Comparison of ENCODE assay signal across 8 mouse cellular contexts in genomic region chr8:127440834-127441485, GRCm38 (mm10).
A peak's percentile ranks its signal among the peaks of the same experiment; 100 is the strongest.
DNase-seq lines count a peak whose midpoint lies in the region; ATAC-seq lines count a peak whose summit lies in the region.

No protein-coding gene starts in this region.

- no peaks in the 10 kb centered on the region for H3K9me3 ChIP-seq in heart, embryonic 16.5 days (replicated peaks; ENCODE audit: control insufficient read depth, low read length)
- no peaks in the 10 kb centered on the region for H3K9me3 ChIP-seq in midbrain, embryonic 10.5 days (replicated peaks)

- H3K9ac ChIP-seq in heart, embryonic 16.5 days (ENCODE audit: low read length), result peak overlapping the region; percentile 71

- peaks cover 1% of the 10 kb centered on the region; the same call in 1 of the 2 replicates for H3K36me3 ChIP-seq in heart, embryonic 16.5 days (ENCODE audit: control insufficient read depth, insufficient read depth)
- no peaks in the 10 kb centered on the region for H3K36me3 ChIP-seq in midbrain, embryonic 10.5 days

- peak overlapping the region; percentile 47 for H3K4me3 ChIP-seq in heart, embryonic 16.5 days (ENCODE audit: low read length)
- no peak overlapping the region for H3K4me3 ChIP-seq in midbrain, embryonic 10.5 days

- H3K4me2 ChIP-seq in heart, embryonic 16.5 days (ENCODE audit: low read depth, low read length), result peak overlapping the region; percentile 58

- 46% methylated on average over 6 of the region's 6 CpGs for WGBS in heart, embryonic 16.5 days
- WGBS in midbrain, embryonic 10.5 days, result 87% methylated on average over 6 of the region's 6 CpGs

- peak; percentile 81 for ATAC-seq in CD4-positive, CD25-positive, alpha-beta regulatory T cell, adult 4 months
- ATAC-seq in heart, embryonic 16.5 days (replicated peaks; ENCODE audit: extremely low read depth, insufficient read depth, low FRiP score), result peak; percentile 76
- ATAC-seq in megakaryocyte progenitor cell, adult 5-6 weeks (replicated peaks; ENCODE audit: poor library complexity), result peak; percentile 81

- peaks cover 30% of the 10 kb centered on the region for H3K4me1 ChIP-seq in heart, embryonic 16.5 days (ENCODE audit: control insufficient read depth, insufficient read depth, low read length)
- peaks cover 17% of the 10 kb centered on the region for H3K4me1 ChIP-seq in midbrain, embryonic 10.5 days

- H3K27ac ChIP-seq in heart, embryonic 16.5 days (ENCODE audit: low read length), result peak overlapping the region; percentile 89
- no peak overlapping the region for H3K27ac ChIP-seq in midbrain, embryonic 10.5 days (replicated peaks)

- peak; percentile 65 for DNase-seq in adrenal gland, postnatal 14 days
- peak; percentile 92 for DNase-seq in kidney, postnatal 14 days
- DNase-seq in frontal cortex, postnatal 25 days (ENCODE audit: low spot score in 2 of 2), result no peak
- DNase-seq in midbrain, embryonic 10.5 days (ENCODE audit: low spot score), result no peak
- no peak for DNase-seq in thymus, postnatal 4 days

- no peaks in the 10 kb centered on the region for H3K27me3 ChIP-seq in heart, embryonic 16.5 days (ENCODE audit: control insufficient read depth, insufficient read depth, low read length)
- no peaks in the 10 kb centered on the region for H3K27me3 ChIP-seq in midbrain, embryonic 10.5 days (ENCODE audit: low read depth, poor library complexity, severe bottlenecking)

Comparison
In these comparisons a context has a peak if more than half of its experiments do, and no peak if none do; other contexts are left out.
1. DNase-seq: peak in adrenal gland, postnatal 14 days (single experiment) and kidney, postnatal 14 days (single experiment); none in frontal cortex, postnatal 25 days (0 of 2), midbrain, embryonic 10.5 days (single experiment) and thymus, postnatal 4 days (single experiment).
2. Peak in every context shown above with its lines, with median percentiles within 50 percentile points of each other: ATAC-seq.